Mouse (Mus musculus): ENCODE results near the gene Cfap77. TPM values are rescaled to one million over a fixed set of nuclear protein-coding genes. Genes with fewer than 3 reads are reported as not detected.

Gene Cfap77
- polyA plus RNA-seq, 1 experiment from 2014 or later, result 0.28 TPM

DNA sequence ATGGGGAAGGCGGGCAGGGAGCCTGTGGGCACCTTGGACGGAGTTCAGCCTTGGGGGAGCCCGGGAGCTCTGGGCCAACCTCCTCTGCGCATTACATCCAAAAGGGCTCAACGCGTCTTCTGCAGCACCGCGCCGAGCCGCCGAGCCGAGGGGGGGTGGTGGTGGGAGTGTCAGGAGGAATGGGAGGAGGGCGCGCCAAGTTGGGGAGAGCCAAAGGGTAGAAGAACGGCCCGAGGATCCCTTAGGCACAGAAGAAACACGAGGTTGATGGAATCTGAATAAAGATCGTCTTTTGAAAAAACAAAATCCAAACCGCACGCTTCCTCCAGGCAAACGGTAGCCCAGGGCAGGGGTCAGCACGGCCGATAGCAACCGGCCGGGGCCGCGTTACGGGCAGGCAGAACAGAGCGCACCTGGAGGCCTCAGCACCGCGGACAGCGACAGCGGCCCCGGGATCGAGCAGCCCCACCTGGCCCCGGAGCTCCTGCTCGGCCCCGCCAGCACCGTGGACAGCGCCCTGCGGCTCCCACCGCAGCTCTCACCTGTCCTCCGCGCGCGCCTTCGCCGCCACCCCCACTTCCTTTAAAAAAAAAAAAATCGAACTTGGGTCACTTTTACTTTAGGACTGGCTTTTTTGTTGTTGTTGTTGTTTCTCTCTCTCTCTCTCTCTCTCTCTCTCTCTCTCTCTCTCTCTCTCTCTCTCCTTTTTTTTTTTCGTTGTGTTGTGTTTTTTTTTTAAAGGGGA lies 138.9 kb downstream of the Cfap77 start:
- H3K4me3 ChIP-seq, result peak overlapping the region; percentile 20
- under 1% methylated on average over 50 of the region's 50 CpGs for WGBS
- H3K9ac ChIP-seq, result 0 out of 2 replicates have a peak overlapping the region, but pooled peaks have one; percentile 5
- peaks cover 96% of the 10 kb centered on the region for H3K27me3 ChIP-seq (replicated peaks)
- H3K4me2 ChIP-seq (replicated peaks), result peak overlapping the region; percentile 28; the same call in 1 of the 2 replicates
- H3K36me3 ChIP-seq, result no peaks in the 10 kb centered on the region
- H3K27ac ChIP-seq, result no peak overlapping the region
- no peaks in the 10 kb centered on the region for H3K9me3 ChIP-seq
- H3K4me1 ChIP-seq, result peaks cover 30% of the 10 kb centered on the region
- no peak for ATAC-seq (ENCODE audit: low FRiP score, low read depth)

DNA sequence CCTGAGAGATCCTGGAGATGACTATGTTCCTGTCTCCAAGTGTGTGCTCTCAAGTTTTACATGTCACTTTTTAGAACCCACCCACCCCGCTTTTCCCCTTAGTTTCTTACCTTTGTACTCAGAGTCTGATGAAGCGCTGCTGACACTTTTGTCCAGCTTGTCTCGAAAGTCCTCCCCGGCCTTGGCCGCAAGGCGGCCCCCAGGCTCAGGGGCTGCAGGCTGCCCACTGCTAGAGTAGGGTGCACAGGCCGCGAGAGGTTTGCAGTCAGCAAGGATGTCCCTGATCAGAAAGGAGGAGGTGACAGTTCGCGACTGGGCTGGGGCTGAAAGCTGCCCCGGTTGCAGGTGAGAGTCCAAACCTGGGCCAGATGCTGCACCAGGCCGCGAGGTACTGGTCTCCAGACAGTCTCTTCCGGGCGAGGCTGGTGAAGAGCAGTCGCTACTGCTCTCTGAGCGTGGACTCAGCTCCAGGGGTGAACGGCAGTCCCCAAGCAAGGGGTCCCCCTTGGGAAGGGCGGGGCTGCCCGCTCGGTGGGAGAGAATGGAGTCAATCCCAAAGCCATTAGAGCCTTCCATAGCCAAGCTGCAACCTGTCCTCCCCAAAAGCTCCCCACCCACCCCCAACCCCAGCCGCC lies 139.6 kb downstream of the Cfap77 start:
- Histone ChIP-seq H3K4me2 (replicated peaks) (peak overlapping the region; percentile 28; the same call in 1 of the 2 replicates), H3K27me3 (replicated peaks) (peaks cover 96% of the 10 kb centered on the region), H3K4me1 (peaks cover 30% of the 10 kb centered on the region), H3K27ac (no peak overlapping the region), H3K4me3 (peak overlapping the region; percentile 20; the same call in 1 of the 2 replicates), H3K36me3 (no peaks in the 10 kb centered on the region), H3K9ac (0 out of 2 replicates have a peak overlapping the region, but pooled peaks have one; percentile 5), H3K9me3 (no peaks in the 10 kb centered on the region)
- no peak for ATAC-seq (ENCODE audit: low FRiP score, low read depth)
- WGBS, result 2% methylated on average over 22 of the region's 22 CpGs

DNA sequence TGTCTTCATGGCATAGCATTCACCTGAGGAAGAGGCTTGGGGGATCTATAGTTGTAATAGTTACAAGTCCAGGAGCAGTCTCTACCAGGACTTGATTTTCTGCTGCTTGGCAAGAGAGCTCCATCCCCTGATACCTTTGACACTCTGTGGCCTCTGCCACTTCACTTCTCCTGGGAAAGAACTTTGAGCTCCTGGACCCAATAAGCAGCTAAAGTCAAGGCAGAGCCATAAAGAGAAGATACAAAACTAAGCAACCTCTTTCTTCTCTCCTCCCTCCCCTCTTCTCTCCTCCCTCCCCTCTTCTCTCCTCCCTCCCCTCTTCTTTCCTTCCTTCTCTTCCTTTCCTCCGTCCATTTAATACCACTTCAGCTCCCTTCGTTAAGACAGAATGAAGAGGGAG lies 140.7 kb downstream of the Cfap77 start:
- H3K36me3 ChIP-seq, result no peaks in the 10 kb centered on the region
- H3K27ac ChIP-seq, result no peak overlapping the region
- no peak for ATAC-seq (ENCODE audit: low FRiP score, low read depth)
- H3K4me1 ChIP-seq, result peaks cover 35% of the 10 kb centered on the region
- WGBS, result 3% methylated on average over 2 of the region's 2 CpGs
- H3K9ac ChIP-seq, result no peak overlapping the region
- no peak overlapping the region for H3K4me2 ChIP-seq (replicated peaks)
- no peaks in the 10 kb centered on the region for H3K9me3 ChIP-seq
- H3K27me3 ChIP-seq (replicated peaks), result peaks cover 98% of the 10 kb centered on the region
- H3K4me3 ChIP-seq, result peak overlapping the region; percentile 13; the same call in 1 of the 2 replicates

DNA sequence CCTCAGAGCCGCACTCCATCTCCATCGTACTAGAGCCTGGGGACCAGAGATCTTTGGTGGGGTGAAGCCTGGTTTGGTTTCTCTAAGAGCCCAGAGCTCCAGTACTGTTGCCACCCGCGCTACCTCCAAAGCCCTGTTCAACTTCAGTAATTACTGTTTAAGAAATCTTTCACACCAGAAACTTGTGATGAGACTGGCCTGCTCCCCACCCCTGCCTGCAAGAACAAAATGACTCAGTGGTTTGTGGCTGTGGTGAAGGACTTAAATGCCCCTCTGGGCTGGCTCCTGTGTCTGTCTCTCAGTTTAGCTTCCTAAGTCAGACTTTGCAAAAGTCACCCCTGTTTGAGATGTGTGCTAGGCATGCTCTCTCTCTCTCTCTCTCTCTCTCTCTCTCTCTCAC lies 141.9 kb downstream of the Cfap77 start:
- H3K9ac ChIP-seq, result no peak overlapping the region
- no peak for ATAC-seq (ENCODE audit: low FRiP score, low read depth)
- no peak overlapping the region for H3K27ac ChIP-seq
- no peaks in the 10 kb centered on the region for H3K36me3 ChIP-seq
- peaks cover 44% of the 10 kb centered on the region for H3K4me1 ChIP-seq
- H3K27me3 ChIP-seq (replicated peaks), result peaks cover 98% of the 10 kb centered on the region
- under 1% methylated on average over 4 of the region's 4 CpGs for WGBS
- H3K4me2 ChIP-seq (replicated peaks), result peak overlapping the region; percentile 9; the same call in 1 of the 2 replicates
- no peak overlapping the region for H3K4me3 ChIP-seq
- H3K9me3 ChIP-seq, result no peaks in the 10 kb centered on the region

DNA sequence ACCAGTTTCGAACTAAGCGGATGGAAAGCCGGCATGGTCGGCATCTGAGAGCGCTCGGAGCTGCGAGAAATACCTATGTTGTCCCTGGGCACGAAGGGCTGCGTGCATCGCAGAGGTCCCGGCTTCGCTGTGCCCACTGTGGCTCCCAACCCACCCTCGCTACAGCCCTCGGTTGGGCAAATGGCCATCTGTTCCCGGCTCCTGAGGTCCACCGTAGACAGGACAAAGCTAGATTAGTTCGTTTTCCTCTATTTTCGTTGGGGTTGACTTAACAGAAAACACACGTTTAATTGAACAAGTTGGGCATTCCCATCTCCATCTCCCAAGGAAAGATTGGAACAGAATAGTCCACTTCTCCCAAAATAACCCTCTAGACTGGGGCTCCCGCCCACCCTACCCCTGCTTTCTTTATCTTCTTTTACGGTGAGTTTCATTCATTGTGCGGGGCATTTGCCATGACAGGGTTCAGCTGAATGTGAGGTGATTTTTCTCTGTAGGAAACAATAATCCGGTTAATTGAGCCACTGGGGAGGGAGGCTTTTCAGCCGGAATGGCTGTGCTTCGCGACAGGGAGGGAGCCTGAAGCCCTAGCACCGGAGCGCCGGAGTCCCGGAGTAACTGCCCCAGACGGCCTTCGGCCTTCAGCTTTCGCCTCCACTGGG lies 142.7 kb downstream of the Cfap77 start:
- no peak overlapping the region for H3K9ac ChIP-seq
- H3K27me3 ChIP-seq (replicated peaks), result peaks cover 98% of the 10 kb centered on the region
- H3K4me1 ChIP-seq, result peaks cover 43% of the 10 kb centered on the region
- WGBS, result 1% methylated on average over 33 of the region's 33 CpGs
- ATAC-seq (ENCODE audit: low FRiP score, low read depth), result no peak
- no peaks in the 10 kb centered on the region for H3K36me3 ChIP-seq
- H3K4me2 ChIP-seq (replicated peaks), result peak overlapping the region; percentile 23
- no peak overlapping the region; the same call in 1 of the 2 replicates for H3K4me3 ChIP-seq
- no peaks in the 10 kb centered on the region for H3K9me3 ChIP-seq
- no peak overlapping the region for H3K27ac ChIP-seq

DNA sequence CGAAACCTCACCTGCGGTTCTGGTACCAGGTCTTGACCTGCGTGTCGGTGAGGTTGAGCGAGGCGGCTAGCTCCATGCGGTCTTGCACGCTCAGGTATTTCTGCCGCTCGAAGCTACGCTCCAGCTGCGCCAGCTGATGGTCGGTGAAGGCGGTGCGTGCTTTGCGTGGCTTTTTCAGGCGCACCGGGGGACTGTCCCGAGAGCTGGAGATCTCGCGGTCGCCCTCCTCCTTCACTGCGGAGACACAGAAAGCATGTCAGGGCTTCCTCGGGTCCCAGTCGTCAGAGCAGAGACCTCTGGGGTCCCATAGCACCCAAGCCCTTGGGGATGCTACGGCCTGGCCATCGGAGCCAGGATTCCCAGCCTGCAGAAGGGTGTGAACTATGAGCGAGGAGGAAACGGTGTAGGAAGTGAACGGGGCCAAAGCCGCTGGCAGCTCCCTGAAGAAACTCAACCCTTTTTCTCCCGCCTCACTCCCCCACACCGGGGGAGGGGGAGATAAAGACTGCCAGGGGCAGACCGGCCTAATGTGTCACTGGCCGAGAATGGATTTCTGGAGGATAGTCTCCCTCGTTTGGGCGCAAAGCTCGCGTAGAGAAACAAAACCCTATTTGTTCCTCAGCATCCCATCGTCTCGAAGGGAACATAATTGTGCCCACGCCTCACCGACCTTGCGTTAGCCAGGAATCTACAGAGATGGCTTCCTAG lies 143.4 kb downstream of the Cfap77 start:
- no peaks in the 10 kb centered on the region for H3K9me3 ChIP-seq
- no peak overlapping the region for H3K9ac ChIP-seq
- ATAC-seq (ENCODE audit: low FRiP score, low read depth), result no peak
- WGBS, result under 1% methylated on average over 44 of the region's 44 CpGs
- H3K4me3 ChIP-seq, result peak overlapping the region; percentile 10; the same call in 1 of the 2 replicates
- no peaks in the 10 kb centered on the region; the same call in 1 of the 2 replicates for H3K36me3 ChIP-seq
- H3K27me3 ChIP-seq (replicated peaks), result peaks cover 98% of the 10 kb centered on the region
- peaks cover 43% of the 10 kb centered on the region for H3K4me1 ChIP-seq
- H3K27ac ChIP-seq, result no peak overlapping the region
- H3K4me2 ChIP-seq (replicated peaks), result peak overlapping the region; percentile 23

DNA sequence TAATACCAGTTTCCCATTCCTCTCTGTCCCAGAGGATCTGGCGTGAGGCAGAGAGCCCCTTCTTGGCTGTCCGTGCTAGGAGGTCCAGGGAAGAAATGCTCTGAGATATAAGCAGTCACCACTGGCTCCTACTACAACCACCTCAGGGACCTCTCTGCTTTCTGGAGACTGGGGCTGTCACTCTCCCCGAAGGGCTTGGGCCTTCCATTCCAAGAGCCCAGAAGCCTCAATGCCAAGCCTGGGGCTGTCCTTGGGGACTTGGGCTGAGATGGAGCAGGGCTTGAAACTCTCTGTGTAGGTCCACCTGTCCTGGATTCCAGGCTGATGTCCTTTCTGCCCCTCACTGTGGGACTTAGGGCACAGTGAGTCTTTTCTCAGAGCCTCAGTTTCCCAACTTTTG lies 144.0 kb downstream of the Cfap77 start:
- no peak overlapping the region for H3K27ac ChIP-seq
- no peak for ATAC-seq (ENCODE audit: low FRiP score, low read depth)
- no peak overlapping the region for H3K9ac ChIP-seq
- peaks cover 100% of the 10 kb centered on the region for H3K27me3 ChIP-seq (replicated peaks)
- peak overlapping the region; percentile 23 for H3K4me2 ChIP-seq (replicated peaks)
- H3K4me1 ChIP-seq, result peaks cover 41% of the 10 kb centered on the region
- no peaks in the 10 kb centered on the region for H3K9me3 ChIP-seq
- H3K4me3 ChIP-seq, result 0 out of 2 replicates have a peak overlapping the region, but pooled peaks have one; percentile 10
- peaks cover under 1% of the 10 kb centered on the region for H3K36me3 ChIP-seq
- 0% methylated on average over 3 of the region's 3 CpGs for WGBS

DNA sequence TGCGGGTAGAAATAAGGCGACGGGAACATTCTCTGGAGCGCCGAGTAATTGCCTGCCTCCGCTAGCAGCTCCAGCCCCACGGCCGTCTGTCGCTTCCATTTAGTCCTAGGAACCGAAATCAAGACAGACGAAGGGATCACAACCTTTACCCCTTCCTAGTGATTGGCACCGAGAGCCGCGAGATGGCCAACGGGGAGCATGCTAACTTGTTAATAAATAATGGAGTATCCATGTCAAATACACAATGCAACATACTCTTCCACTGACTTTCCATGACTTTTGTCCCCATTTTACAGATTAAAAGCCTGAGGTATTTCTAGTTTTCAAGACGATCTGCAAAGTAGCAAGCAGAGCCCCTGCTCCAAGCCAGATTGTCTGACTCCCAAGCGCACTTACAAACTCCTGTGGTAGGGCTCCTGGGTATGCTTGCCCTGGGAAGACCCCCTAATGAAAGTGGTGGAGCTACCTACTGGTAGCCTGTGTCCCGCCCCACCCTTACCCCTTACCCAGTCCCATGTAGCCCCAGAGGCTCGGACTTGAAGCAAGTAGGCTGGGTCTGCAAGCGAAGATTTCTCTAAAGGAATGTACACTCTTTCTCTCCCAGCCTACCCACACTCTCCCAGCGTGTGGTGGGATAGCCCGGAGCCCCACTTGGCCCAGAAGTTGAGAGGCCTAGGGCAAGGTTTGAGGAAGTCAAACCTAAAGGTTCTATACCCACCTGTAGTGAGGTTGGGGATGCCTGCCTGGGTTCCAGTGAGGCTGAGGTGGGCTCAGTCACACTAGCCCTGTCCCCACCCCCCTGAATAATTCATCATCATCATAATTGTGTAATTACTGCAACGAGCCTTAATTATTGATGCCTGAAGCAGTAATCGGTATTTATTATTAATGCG lies 144.8 kb downstream of the Cfap77 start:
- Histone ChIP-seq H3K4me1 (peaks cover 39% of the 10 kb centered on the region), H3K4me3 (0 out of 2 replicates have a peak overlapping the region, but pooled peaks have one; percentile 0), H3K27ac (no peak overlapping the region), H3K4me2 (replicated peaks) (peak overlapping the region; percentile 58; the same call in 1 of the 2 replicates), H3K27me3 (replicated peaks) (peaks cover 97% of the 10 kb centered on the region), H3K9me3 (no peaks in the 10 kb centered on the region), H3K9ac (no peak overlapping the region), H3K36me3 (peaks cover 5% of the 10 kb centered on the region)
- 3% methylated on average over 25 of the region's 25 CpGs for WGBS
- ATAC-seq (ENCODE audit: low FRiP score, low read depth), result no peak

DNA sequence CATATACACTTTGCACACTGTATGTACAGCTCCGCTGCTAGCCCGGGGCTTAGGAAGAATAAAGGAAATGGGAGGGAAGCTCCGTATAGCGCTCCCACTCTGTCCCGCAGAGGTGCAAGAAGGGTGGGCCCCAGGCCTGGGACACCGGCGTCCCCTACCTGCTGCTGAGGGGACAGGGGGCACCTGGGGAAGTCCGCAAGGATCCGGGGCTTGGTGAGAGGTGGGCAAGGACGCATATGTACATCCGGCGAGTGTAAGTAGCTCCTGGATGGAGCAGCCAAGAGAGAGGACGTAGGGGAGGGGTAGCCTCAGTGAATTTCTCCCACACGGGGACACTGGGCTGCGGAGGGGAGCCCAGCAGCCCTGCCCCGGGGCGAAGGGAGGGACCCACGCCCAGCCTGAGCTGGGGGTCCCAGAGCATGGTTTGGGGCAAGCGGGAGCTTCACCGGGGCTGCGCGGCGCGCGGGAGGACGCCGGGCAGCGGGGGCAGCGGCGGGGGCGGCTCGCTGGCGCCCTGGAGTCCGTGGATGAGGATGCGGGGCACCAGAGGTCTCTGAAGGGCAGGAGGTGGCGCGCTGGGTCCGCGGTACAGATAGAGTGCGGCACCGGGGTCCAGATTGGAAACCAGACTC lies 145.6 kb downstream of the Cfap77 start:
- H3K27me3 ChIP-seq (replicated peaks), result peaks cover 90% of the 10 kb centered on the region
- 0 out of 2 replicates have a peak overlapping the region, but pooled peaks have one; percentile 22 for H3K27ac ChIP-seq
- under 1% methylated on average over 41 of the region's 41 CpGs for WGBS
- H3K4me3 ChIP-seq, result peak overlapping the region; percentile 13; the same call in 1 of the 2 replicates
- peak overlapping the region; percentile 58 for H3K4me2 ChIP-seq (replicated peaks)
- H3K4me1 ChIP-seq, result peaks cover 39% of the 10 kb centered on the region
- no peak overlapping the region for H3K9ac ChIP-seq
- peaks cover 10% of the 10 kb centered on the region for H3K36me3 ChIP-seq
- ATAC-seq (ENCODE audit: low FRiP score, low read depth), result no peak
- H3K9me3 ChIP-seq, result no peaks in the 10 kb centered on the region

DNA sequence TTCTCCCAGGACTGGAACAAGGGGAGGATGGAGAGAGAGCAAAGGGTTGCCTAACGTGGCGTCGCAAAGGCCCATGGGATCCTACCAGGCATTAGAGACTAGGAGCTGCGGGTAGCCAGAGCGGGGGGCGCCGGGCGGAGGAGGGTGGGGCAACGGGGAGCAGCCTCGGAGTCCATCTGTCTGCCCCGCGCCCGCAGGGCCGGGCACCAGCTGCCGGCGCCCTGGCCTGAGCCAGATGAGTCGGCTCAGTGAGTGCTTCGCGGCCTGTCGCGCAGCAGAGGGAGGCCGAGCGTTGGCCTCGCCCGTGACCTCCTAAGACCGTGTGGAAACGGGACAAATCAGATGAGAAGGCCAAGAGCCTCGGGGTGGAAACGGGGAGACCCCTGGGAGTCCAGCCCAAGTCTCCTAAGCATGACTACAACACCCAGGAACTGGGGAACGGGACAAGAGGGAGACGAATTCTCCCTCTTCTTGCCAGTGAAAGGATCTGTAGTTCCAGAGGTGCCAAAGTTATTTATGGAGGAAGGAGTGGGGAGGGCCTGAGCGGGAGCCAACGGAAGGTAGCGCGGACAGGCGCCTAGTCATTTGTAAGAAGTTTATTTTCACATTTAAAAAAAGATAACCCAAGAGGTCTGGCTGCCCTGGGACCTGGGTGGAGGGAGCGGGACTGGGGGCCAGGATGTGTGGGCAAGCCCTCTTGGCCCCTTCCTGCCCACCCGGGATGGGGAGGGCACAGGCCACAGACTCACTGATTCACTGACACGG lies 146.3 kb downstream of the Cfap77 start:
- Histone ChIP-seq H3K27me3 (replicated peaks) (peaks cover 85% of the 10 kb centered on the region), H3K27ac (no peak overlapping the region), H3K4me1 (peaks cover 39% of the 10 kb centered on the region), H3K4me3 (peak overlapping the region; percentile 22), H3K9ac (peak overlapping the region; percentile 42; the same call in 1 of the 2 replicates), H3K9me3 (no peaks in the 10 kb centered on the region), H3K36me3 (peaks cover 10% of the 10 kb centered on the region), H3K4me2 (replicated peaks) (peak overlapping the region; percentile 58)
- peak; percentile 61 for ATAC-seq (ENCODE audit: low FRiP score, low read depth)
- WGBS, result under 1% methylated on average over 39 of the region's 39 CpGs
